Mouse (Mus musculus) E14TG2a.4 (cell line): ENCODE data around the gene Ccdc174.

ENCODE experiments used
- CTCF ChIP-seq: conservative IDR thresholded peaks from 2 replicates; pipeline ENCODE4 v1.5.1; 2014; ENCODE audit warnings: low read length
- NANOG ChIP-seq: IDR thresholded peaks from 2 replicates; pipeline ENCODE4 v1.6.1; 2014; ENCODE audit warnings: borderline replicate concordance, low read length, mixed read lengths
- POU5F1 ChIP-seq: IDR thresholded peaks from 2 replicates; pipeline ENCODE4 v1.6.1; 2014; ENCODE audit warnings: low read length, borderline replicate concordance

DNA sequence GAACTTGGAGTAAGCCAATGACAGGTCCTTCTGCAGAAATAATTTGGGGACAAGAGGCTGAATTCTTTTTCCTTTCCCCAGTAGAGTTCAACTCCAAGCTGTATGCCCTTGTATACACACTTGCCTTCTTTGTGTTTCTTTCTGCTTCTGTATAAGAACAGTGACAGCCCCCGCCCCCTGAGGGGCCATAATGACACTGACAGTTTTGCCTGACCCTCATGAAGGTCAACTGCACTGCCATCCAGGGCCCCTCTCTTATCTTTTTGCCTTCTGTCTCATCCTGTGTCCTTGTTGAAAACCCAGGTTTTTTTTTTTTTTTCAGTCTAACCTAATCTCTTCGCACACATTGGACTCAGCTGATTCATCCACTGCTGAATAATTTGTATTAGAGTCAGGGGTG is 5.1 kb upstream of the Ccdc174 start:
- TF ChIP-seq CTCF, result no peak
- TF ChIP-seq POU5F1, result no peak
- no peak for TF ChIP-seq NANOG
